Mouse (Mus musculus) embryonic stem cell, embryonic (primary cell): ENCODE measurements around the gene Cfap20.
"Not testable (repeated sequence)": the region's sequence is repeated elsewhere in the genome, so short reads cannot be mapped to it uniquely, and the experiment has no call there.

ENCODE experiments used
- CTCF ChIA-PET, 4 experiments: fragments of 300-600 bp in 2 of 4; fragments of 350-600 bp in 2 of 4; sonication (Branson Sonifier 250); formaldehyde crosslinking; loops; one replicate each; lab custom pipeline; 2022; ENCODE audit warnings: inconsistent platforms in 2 of 4; lab: Charles Lee
- POLR2A ChIA-PET, 4 experiments: fragments of 300-600 bp in 2 of 4; fragments of 350-600 bp in 2 of 4; sonication (Branson Sonifier 250); formaldehyde crosslinking; loops; one replicate each; lab custom pipeline; 2022; ENCODE audit warnings: antibody characterized with exemption in 4 of 4, inconsistent platforms in 1 of 4; lab: Charles Lee

The Cfap20 gene

GRCm38 (mm10) chr8:95390312-95390711 lies 44.4 kb downstream of the Cfap20 start:
- ChIA-PET CTCF (no interaction called here), POLR2A (no interaction called here)

GRCm38 (mm10) chr8:95387936-95388335 lies 46.7 kb downstream of the Cfap20 start:
- ChIA-PET POLR2A (interaction anchor here in 3 of 4 experiments (0.7 to 2.0 kb wide), 5 partner anchors 9 to 40 kb away, joined by 3 to 5 read pairs (median 3); partner anchors contain the start of gene Mmp15 (in 1 of the 3)), CTCF (no interaction called here)

GRCm38 (mm10) chr8:95387221-95387620 lies 47.4 kb downstream of the Cfap20 start:
- POLR2A ChIA-PET = interaction anchor here in 3 of 4 experiments (0.7 to 2.0 kb wide), 3 partner anchors 8 to 40 kb away, joined by 3 to 5 read pairs (median 3); no protein-coding TSS in a partner anchor

GRCm38 (mm10) chr8:95386037-95386436 lies 48.6 kb downstream of the Cfap20 start:
- CTCF ChIA-PET = interaction anchor here in 1 of 4 experiments (0.7 kb wide), 1 partner anchor 41 kb away, joined by 5 read pairs; no protein-coding TSS in a partner anchor
- POLR2A ChIA-PET = no interaction called here

More at GRCm38 (mm10) chr8:95387221-95387620, 47.4 kb downstream of the Cfap20 start:
- CTCF ChIA-PET = no interaction called here

- CTCF ChIA-PET = interaction anchor here in 3 of 4 experiments (0.6 to 1.5 kb wide), 4 partner anchors 17 to 133 kb away, joined by 3 read pairs; no protein-coding TSS in a partner anchor
- POLR2A ChIA-PET = interaction anchor here in 3 of 4 experiments (0.8 to 1.1 kb wide), 3 partner anchors 9 to 102 kb away, joined by 3 to 4 read pairs (median 3); no protein-coding TSS in a partner anchor
Measured at GRCm38 (mm10) chr8:95384501-95384900, 50.2 kb downstream of the Cfap20 start.

- ChIA-PET CTCF (interaction anchor here in 1 of 4 experiments (0.8 kb wide), 1 partner anchor 46 kb away, joined by 3 read pairs; no protein-coding TSS in a partner anchor), POLR2A (interaction anchor here in 1 of 4 experiments (0.8 to 1.5 kb wide), 2 partner anchors 29 to 82 kb away, joined by 3 to 5 read pairs; partner anchors contain the start of gene Mmp15)
Measured at GRCm38 (mm10) chr8:95381595-95381994, 53.1 kb downstream of the Cfap20 start.

- ChIA-PET POLR2A (interaction anchor here in 1 of 4 experiments (1.5 kb wide), 1 partner anchor 28 kb away, joined by 5 read pairs; the partner anchor contains the start of gene Mmp15), CTCF (no interaction called here)
Measured at GRCm38 (mm10) chr8:95380953-95381352, 53.7 kb downstream of the Cfap20 start.

- CTCF ChIA-PET = not testable (repeated sequence)
- POLR2A ChIA-PET = interaction anchor here in 1 of 4 experiments (0.8 kb wide), 1 partner anchor 9 kb away, joined by 3 read pairs; no protein-coding TSS in a partner anchor
Measured at GRCm38 (mm10) chr8:95378928-95379327, 55.7 kb downstream of the Cfap20 start.

GRCm38 (mm10) chr8:95377863-95378291 lies 56.8 kb downstream of the Cfap20 start:
- POLR2A ChIA-PET = interaction anchor here in 3 of 4 experiments (0.6 to 1.2 kb wide), 4 partner anchors 8 to 331 kb away, joined by 3 to 7 read pairs (median 4); no protein-coding TSS in a partner anchor
- CTCF ChIA-PET = interaction anchor here in 2 of 4 experiments (0.6 to 1.3 kb wide), 2 partner anchors 25 to 49 kb away, joined by 3 read pairs; no protein-coding TSS in a partner anchor

GRCm38 (mm10) chr8:95377101-95377500 lies 57.6 kb downstream of the Cfap20 start:
- ChIA-PET POLR2A (interaction anchor here in 2 of 4 experiments (1.1 to 1.2 kb wide), 3 partner anchors 8 to 332 kb away, joined by 3 to 5 read pairs (median 3); no protein-coding TSS in a partner anchor), CTCF (interaction anchor here in 1 of 4 experiments (0.7 to 1.3 kb wide), 2 partner anchors 45 to 50 kb away, joined by 3 to 4 read pairs; partner anchors contain the start of genes Usb1 and Zfp319)

GRCm38 (mm10) chr8:95376309-95376999 lies 58.2 kb downstream of the Cfap20 start:
- POLR2A ChIA-PET = interaction anchor here in 1 of 4 experiments (1.1 to 1.2 kb wide), 3 partner anchors 8 to 333 kb away, joined by 3 to 5 read pairs (median 3); no protein-coding TSS in a partner anchor

GRCm38 (mm10) chr8:95375374-95375930 lies 59.2 kb downstream of the Cfap20 start:
- POLR2A ChIA-PET = interaction anchor here in 3 of 4 experiments (0.6 to 1.6 kb wide), 4 partner anchors 9 to 323 kb away, joined by 3 to 6 read pairs (median 3); partner anchors contain the start of genes Usb1 (in 1 of the 3) and Zfp319 (in 1 of the 3)
- CTCF ChIA-PET = interaction anchor here in 1 of 4 experiments (1.3 kb wide), 1 partner anchor 52 kb away, joined by 3 read pairs; no protein-coding TSS in a partner anchor

More at GRCm38 (mm10) chr8:95376309-95376999, 58.2 kb downstream of the Cfap20 start:
- CTCF ChIA-PET = interaction anchor here in 2 of 4 experiments (0.6 to 0.7 kb wide), 2 partner anchors 45 to 46 kb away, joined by 4 read pairs; partner anchors contain the start of genes Usb1 (in 1 of the 2) and Zfp319 (in 1 of the 2)

- POLR2A ChIA-PET = interaction anchor here in 2 of 4 experiments (1.4 to 1.6 kb wide), 2 partner anchors 10 to 42 kb away, joined by 3 read pairs; partner anchors contain the start of genes Usb1 (in 1 of the 2) and Zfp319 (in 1 of the 2)
- CTCF ChIA-PET = interaction anchor here in 2 of 4 experiments (0.7 to 1.6 kb wide), 4 partner anchors 43 to 62 kb away, joined by 3 to 4 read pairs (median 3); no protein-coding TSS in a partner anchor
Measured at GRCm38 (mm10) chr8:95374429-95374828, 60.2 kb downstream of the Cfap20 start.

GRCm38 (mm10) chr8:95373389-95374002 lies 61.2 kb downstream of the Cfap20 start:
- ChIA-PET CTCF (interaction anchor here in 3 of 4 experiments (0.6 to 1.6 kb wide), 6 partner anchors 42 to 365 kb away, joined by 3 to 8 read pairs (median 3); no protein-coding TSS in a partner anchor), POLR2A (interaction anchor here in 2 of 4 experiments (0.5 to 1.1 kb wide), 5 partner anchors 9 to 501 kb away, joined by 3 to 5 read pairs (median 3); partner anchors contain the start of gene Mmp15 (in 1 of the 2))
